Comparison of ENCODE assay signal across 11 mouse cellular contexts in genomic region chr4:142500541-142500940, GRCm38 (mm10).
"Had no signal": no experiment of that assay in that cellular context is flagged by ENCODE, and none has a peak within 500 bp of the region (broad histone marks: within the 10 kb centered on the region; RNA-seq: fewer than 3 reads in every experiment).

No protein-coding gene starts in this region.

- H3K27me3 ChIP-seq: liver, embryonic 13.5 days had no signal

- H3K4me2 ChIP-seq: kidney, embryonic 15.5 days; limb, embryonic 15.5 days; liver, embryonic 13.5 days; lung, embryonic 15.5 days had no signal

- H3K4me1 ChIP-seq: liver, embryonic 13.5 days; lung, embryonic 15.5 days had no signal

- H3K9ac ChIP-seq: kidney, embryonic 15.5 days; limb, embryonic 15.5 days; liver, embryonic 13.5 days; liver, postnatal 0 days; lung, embryonic 15.5 days had no signal

- H3K27ac ChIP-seq: kidney, embryonic 15.5 days; limb, embryonic 15.5 days; liver, embryonic 13.5 days; lung, embryonic 15.5 days; stomach, postnatal 0 days had no signal

- H3K9me3 ChIP-seq: kidney, embryonic 15.5 days; limb, embryonic 15.5 days; lung, embryonic 15.5 days had no signal

- ATAC-seq: liver, postnatal 0 days had no signal

- DNase-seq: kidney, adult 18-20 months; kidney, postnatal 14 days; liver, embryonic 13.5 days; liver, postnatal 0 days; lung, postnatal 14 days; thymus, postnatal 4 days had no signal

- H3K4me3 ChIP-seq: kidney, embryonic 15.5 days; limb, embryonic 15.5 days; liver, embryonic 13.5 days; lung, embryonic 15.5 days; myocyte had no signal

- H3K36me3 ChIP-seq: kidney, embryonic 15.5 days; limb, embryonic 15.5 days; liver, embryonic 13.5 days; lung, embryonic 15.5 days had no signal
